Mouse (Mus musculus) thymus, postnatal 36 days (tissue): Measurements from ENCODE around the gene Olfr701.

ENCODE experiments used
- DNase-seq, 2 experiments: peaks; one replicate each; pipeline ENCODE4 v3.0.0; 2022; ENCODE audit warnings: mixed read lengths in 2 of 2

Olfr701 gene

GRCm38 (mm10) chr7:106813829-106814228 is at the start of gene Olfr701:
Olfr701 (plus strand) TSS chr7:106814129.
- DNase-seq = no peak

GRCm38 (mm10) chr7:106788330-106788729 is 25.6 kb upstream of the Olfr701 start:
- DNase-seq = no peak

- DNase-seq = no peak
Observed at GRCm38 (mm10) chr7:106793098-106793497, 20.8 kb upstream of the Olfr701 start, which contains the start of gene Olfr699. Olfr699 (minus strand) TSS chr7:106793198.

- DNase-seq = no peak
Observed at GRCm38 (mm10) chr7:106808734-106809133, 5.2 kb upstream of the Olfr701 start, which contains the start of gene Olfr700. Olfr700 (minus strand) TSS chr7:106808834.

- no peak for DNase-seq
Observed at GRCm38 (mm10) chr7:106815775-106816174, 1.8 kb downstream of the Olfr701 start.

- no peak for DNase-seq
Observed at GRCm38 (mm10) chr7:106818414-106818813, 4.5 kb downstream of the Olfr701 start.

- DNase-seq = no peak
Observed at GRCm38 (mm10) chr7:106833793-106834192, 19.9 kb downstream of the Olfr701 start, which contains the start of gene Olfr702. Olfr702 (minus strand) TSS chr7:106833893.

- no peak for DNase-seq
Observed at GRCm38 (mm10) chr7:106843060-106843459, 29.1 kb downstream of the Olfr701 start, which contains the start of gene Olfr703. Olfr703 (plus strand) TSS chr7:106843360.

- no peak for DNase-seq
Observed at GRCm38 (mm10) chr7:106862885-106863284, 49.0 kb downstream of the Olfr701 start, which contains the start of gene Olfr704. Olfr704 (plus strand) TSS chr7:106863185.
